Mouse (Mus musculus) liver, embryonic 11.5 days (tissue): ENCODE results near the gene Qrfpr. TPM values are rescaled to one million over a fixed set of nuclear protein-coding genes. Genes with fewer than 3 reads are reported as not detected.

Experiments
- ATAC-seq: fragments of 200-750 bp; cut with Nextera tagmentation; replicated peaks from 2 replicates; pipeline ENCODE4 v1.8.0; 2017; ENCODE audit warnings: moderate number of reproducible peaks, mild to moderate bottlenecking, moderate TSS enrichment, moderate library complexity; ENCODE audit not compliant: low FRiP score
- DNase-seq: peaks from one replicate; pipeline ENCODE4 v3.0.0-alpha.2; 2017; ENCODE audit warnings: low spot score
- H3K27ac ChIP-seq: fragments of 300-500 bp; sonication (generic); 2 replicates; pipeline ENCODE4 v1.5.1; 2014; ENCODE audit warnings: mild to moderate bottlenecking, low read depth, low read length, control low read depth
- H3K27me3 ChIP-seq: fragments of 300-500 bp; sonication (generic); replicated peaks from 2 replicates; pipeline ENCODE4 v1.6.1; 2014; ENCODE audit warnings: low read length, mixed read lengths; ENCODE audit not compliant: control insufficient read depth, insufficient read depth
- H3K36me3 ChIP-seq: fragments of 300-500 bp; sonication (generic); 2 replicates; pipeline ENCODE4 v1.6.1; 2014; ENCODE audit warnings: mild to moderate bottlenecking, low read length, moderate library complexity, mixed read lengths; ENCODE audit not compliant: control insufficient read depth, insufficient read depth
- H3K4me1 ChIP-seq: fragments of 300-500 bp; sonication (generic); replicated peaks from 2 replicates; pipeline ENCODE4 v1.6.1; 2014; ENCODE audit warnings: low read length, mixed read lengths; ENCODE audit not compliant: control insufficient read depth, insufficient read depth
- H3K4me2 ChIP-seq: fragments of 300-500 bp; sonication (generic); 2 replicates; pipeline ENCODE4 v1.6.1; 2014; ENCODE audit warnings: mild to moderate bottlenecking, control low read depth, moderate library complexity
- H3K4me3 ChIP-seq: fragments of 300-500 bp; sonication (generic); 2 replicates; pipeline ENCODE4 v1.5.1; 2014; ENCODE audit warnings: low read depth, low read length, control low read depth
- H3K9ac ChIP-seq: fragments of 300-500 bp; sonication (generic); 2 replicates; pipeline ENCODE4 v1.6.1; 2014; ENCODE audit warnings: low read depth, low read length, control low read depth
- H3K9me3 ChIP-seq: fragments of 300-500 bp; sonication (generic); 2 replicates; pipeline ENCODE4 v1.6.1; 2016; ENCODE audit warnings: low read length, inconsistent platforms, mixed read lengths; ENCODE audit not compliant: control insufficient read depth
- WGBS: fragments of 180-500 bp; shearing (Covaris S2); extraction: QIAGEN DNeasy Blood & Tissue Kit; methylation state at CpG from one replicate; pipeline ENCODE4 v1.1.7; 2014; 5-methylcytosine and 5-hydroxymethylcytosine counted together
- polyA plus RNA-seq: library from polyadenylated mRNA; unstranded; fragments of >200 nt; fragmentation: Nextera tagmentation; extraction: Ambion mirVana; gene quantifications from 2 replicates; pipeline ENCODE4 v1.2.1, GENCODE M21; 2014

Gene Qrfpr
- polyA plus RNA-seq, 1 experiment from 2014 or later = not detected

DNA sequence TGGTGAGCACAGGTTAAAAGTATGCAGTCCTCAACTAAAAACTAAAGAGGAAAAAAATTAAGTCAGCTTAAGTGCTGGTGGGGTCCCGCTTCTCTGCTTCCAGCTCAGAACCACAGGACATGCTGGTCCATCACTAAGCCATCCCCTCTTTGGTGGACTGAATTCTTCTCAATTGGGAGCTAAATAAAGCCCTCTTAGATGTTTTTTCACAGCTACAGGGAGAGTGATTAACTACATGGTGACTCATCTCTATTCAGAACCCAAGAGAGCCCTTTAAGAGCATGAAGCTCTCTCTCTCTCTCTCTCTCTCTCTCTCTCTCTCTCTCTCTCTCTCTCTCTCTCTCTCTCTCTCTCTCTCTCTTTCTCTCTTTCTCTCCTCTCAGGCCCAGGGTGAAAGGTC lies 50.8 kb downstream of the Qrfpr start:
- Histone ChIP-seq H3K4me1 (no peaks in the 10 kb centered on the region), H3K27me3 (no peaks in the 10 kb centered on the region), H3K9ac (no peak overlapping the region), H3K4me3 (no peak overlapping the region), H3K9me3 (no peaks in the 10 kb centered on the region), H3K27ac (no peak overlapping the region), H3K36me3 (peaks cover 9% of the 10 kb centered on the region; the same call in 1 of the 2 replicates), H3K4me2 (no peak overlapping the region)
- ATAC-seq = no peak
- DNase-seq = no peak
- 95% methylated on average over 1 of the region's 1 CpGs for WGBS

DNA sequence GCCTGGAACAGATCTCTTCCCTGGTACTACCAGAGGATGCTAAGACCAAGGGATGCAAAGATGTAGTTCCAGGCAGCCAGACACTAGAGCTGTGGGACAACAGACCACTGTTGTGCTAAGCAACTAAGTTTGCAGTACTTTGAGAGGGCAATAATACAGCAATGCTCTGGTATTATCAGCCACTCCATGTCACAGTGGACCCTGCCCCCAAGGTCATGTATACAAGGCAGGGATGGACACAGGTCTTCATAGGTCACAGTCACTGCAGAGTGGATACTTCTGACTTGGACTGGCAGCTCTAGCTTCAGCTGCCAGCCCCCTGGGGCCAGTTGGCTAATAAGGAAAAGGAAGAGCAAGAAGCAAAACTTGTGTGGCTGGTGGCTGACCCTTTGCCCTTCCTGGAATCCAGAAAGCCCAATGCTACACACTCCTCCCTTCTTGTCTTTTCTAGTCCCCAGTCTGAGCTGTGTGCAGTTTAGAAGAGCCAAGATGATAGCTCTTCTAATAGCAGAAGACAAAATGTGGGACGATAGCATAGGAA lies 51.4 kb downstream of the Qrfpr start:
- Histone ChIP-seq H3K4me2 (no peak overlapping the region), H3K27ac (no peak overlapping the region), H3K27me3 (no peaks in the 10 kb centered on the region), H3K36me3 (peaks cover 13% of the 10 kb centered on the region), H3K9ac (no peak overlapping the region), H3K9me3 (peaks cover 2% of the 10 kb centered on the region), H3K4me1 (no peaks in the 10 kb centered on the region), H3K4me3 (no peak overlapping the region)
- DNase-seq = no peak
- ATAC-seq = no peak
- WGBS = 74% methylated on average over 1 of the region's 1 CpGs

DNA sequence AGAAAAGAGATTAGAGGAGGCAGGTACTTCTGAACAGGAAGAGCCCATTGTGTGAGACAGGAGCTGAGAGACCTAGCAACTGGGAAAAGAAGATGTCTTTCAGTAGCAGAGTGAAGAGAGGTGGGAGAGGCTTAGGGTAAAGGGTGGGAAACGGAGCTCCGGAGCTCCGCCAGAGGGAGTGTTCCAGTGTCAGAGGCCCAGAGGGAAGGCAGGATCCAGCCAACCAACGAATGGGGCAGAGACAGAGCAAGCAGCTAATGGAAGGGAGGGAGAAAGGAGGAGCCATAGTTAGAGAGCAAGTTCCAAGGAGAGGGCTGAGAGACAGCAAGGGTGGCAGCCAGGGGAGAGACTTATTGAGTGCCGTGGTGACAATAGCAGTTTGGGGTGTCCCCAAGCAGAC lies 66.8 kb downstream of the Qrfpr start:
- H3K4me1 ChIP-seq = peaks cover 4% of the 10 kb centered on the region
- no peak overlapping the region for H3K4me2 ChIP-seq
- no peak overlapping the region for H3K27ac ChIP-seq
- DNase-seq (no peak), ATAC-seq (no peak)
- no peaks in the 10 kb centered on the region; the same call in 1 of the 2 replicates for H3K9me3 ChIP-seq
- no peaks in the 10 kb centered on the region for H3K27me3 ChIP-seq
- no peak overlapping the region for H3K4me3 ChIP-seq
- WGBS = 39% methylated on average over 5 of the region's 5 CpGs
- H3K9ac ChIP-seq = no peak overlapping the region
- peaks cover 8% of the 10 kb centered on the region for H3K36me3 ChIP-seq

DNA sequence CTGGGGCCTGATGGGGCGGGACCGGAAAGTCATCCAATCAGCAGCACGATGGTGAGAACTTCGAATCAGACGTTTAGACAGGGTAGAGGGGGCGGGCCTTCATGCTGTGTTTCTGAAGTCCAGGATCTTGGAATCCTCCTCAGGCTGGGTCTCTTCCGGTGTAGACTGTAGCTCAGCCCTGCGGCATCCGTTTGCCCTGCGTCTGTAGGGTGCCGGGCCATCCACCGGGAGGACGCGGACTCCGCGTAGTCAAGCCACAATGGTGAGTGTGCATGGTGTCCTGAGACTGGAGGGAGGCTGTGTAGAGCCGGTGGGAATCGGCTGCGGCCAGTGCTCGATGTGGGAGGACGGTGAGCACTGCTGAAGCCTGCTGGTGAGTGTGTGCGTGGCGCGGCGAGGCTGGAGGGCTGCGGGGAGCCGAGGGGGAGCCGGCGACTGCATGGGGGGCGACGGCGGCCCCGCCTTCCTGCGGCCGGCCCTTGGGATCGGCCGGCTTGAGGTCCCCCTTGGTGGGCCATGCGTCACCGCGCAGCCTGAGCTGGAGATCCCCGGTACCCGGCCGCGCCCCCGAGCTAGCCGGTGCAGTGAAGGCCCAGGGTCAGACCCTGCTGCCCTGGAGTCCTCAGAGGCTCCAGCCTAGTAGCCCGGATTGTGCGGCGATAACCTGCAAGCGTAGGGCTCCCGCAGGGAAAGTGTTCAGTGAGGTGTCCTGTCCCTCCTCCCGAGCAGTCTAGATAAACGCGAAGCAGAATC lies 71.0 kb downstream of the Qrfpr start, which contains the start of gene D3Ertd254e:
TSS of gene D3Ertd254e (plus strand) at position 84 of the 753 bp plus-strand sequence.
- Histone ChIP-seq H3K36me3 (no peaks in the 10 kb centered on the region), H3K27me3 (no peaks in the 10 kb centered on the region), H3K27ac (peak within 1 kb of the TSS; percentile 67), H3K9ac (peak within 1 kb of the TSS; percentile 81), H3K4me1 (peaks cover 4% of the 10 kb centered on the region), H3K4me3 (peak within 1 kb of the TSS; percentile 91), H3K4me2 (peak within 1 kb of the TSS; percentile 77), H3K9me3 (no peaks in the 10 kb centered on the region)
- under 1% methylated on average over 54 of the region's 54 CpGs for WGBS
- ATAC-seq (peak; percentile 99), DNase-seq (peak; percentile 74)

DNA sequence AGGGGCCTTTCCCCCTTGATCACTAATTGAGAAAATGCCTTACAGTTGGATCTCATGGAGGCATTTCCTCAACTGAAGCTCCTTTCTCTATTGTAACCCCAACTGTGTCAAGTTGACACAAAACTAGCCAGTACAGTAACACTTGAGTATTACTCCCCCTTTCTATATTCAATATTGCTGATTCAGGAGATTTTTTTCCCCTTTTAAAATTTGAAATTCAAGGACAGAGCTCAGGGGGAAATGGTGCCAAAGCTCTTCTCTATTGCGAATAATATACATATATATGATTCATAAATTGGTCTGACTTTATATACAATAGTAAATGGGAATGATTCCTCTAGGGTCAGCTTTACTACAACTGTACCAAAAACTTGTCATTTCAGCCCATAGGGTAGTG lies 71.6 kb downstream of the Qrfpr start:
- WGBS = 6% methylated on average over 1 of the region's 1 CpGs
- no peaks in the 10 kb centered on the region for H3K9me3 ChIP-seq
- H3K9ac ChIP-seq = no peak overlapping the region
- DNase-seq = no peak
- peak overlapping the region; percentile 4; the same call in 1 of the 2 replicates for H3K4me2 ChIP-seq
- H3K27me3 ChIP-seq = no peaks in the 10 kb centered on the region
- peaks cover 4% of the 10 kb centered on the region for H3K4me1 ChIP-seq
- no peaks in the 10 kb centered on the region for H3K36me3 ChIP-seq
- ATAC-seq = no peak
- peak overlapping the region; percentile 91; the same call in 1 of the 2 replicates for H3K4me3 ChIP-seq
- H3K27ac ChIP-seq = no peak overlapping the region

DNA sequence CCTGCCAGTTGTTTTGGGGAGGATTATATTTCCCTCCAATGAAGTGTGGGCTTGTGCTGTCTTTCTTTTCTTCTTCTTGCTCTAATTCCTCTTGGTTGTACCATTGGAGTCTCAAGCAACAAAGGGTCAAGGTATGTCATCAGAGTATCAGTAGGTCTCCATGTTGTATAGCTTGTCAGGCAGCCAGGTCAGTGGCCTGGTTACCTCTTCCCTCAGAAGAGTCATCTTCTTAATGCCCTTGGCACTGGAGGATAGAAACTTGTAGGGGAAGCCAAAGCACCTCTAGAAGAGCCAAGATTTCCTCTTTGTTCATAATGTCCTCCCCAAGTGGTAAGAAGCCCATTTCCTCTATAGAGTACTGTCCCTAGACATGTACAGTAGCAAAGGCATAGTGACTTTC lies 83.1 kb downstream of the Qrfpr start:
- no peak overlapping the region for H3K9ac ChIP-seq
- H3K4me1 ChIP-seq = no peaks in the 10 kb centered on the region
- no peaks in the 10 kb centered on the region for H3K27me3 ChIP-seq
- no peak overlapping the region for H3K4me3 ChIP-seq
- no peaks in the 10 kb centered on the region for H3K36me3 ChIP-seq
- no peak overlapping the region for H3K27ac ChIP-seq
- no peaks in the 10 kb centered on the region for H3K9me3 ChIP-seq
- DNase-seq = no peak
- no peak overlapping the region for H3K4me2 ChIP-seq
- no peak for ATAC-seq

DNA sequence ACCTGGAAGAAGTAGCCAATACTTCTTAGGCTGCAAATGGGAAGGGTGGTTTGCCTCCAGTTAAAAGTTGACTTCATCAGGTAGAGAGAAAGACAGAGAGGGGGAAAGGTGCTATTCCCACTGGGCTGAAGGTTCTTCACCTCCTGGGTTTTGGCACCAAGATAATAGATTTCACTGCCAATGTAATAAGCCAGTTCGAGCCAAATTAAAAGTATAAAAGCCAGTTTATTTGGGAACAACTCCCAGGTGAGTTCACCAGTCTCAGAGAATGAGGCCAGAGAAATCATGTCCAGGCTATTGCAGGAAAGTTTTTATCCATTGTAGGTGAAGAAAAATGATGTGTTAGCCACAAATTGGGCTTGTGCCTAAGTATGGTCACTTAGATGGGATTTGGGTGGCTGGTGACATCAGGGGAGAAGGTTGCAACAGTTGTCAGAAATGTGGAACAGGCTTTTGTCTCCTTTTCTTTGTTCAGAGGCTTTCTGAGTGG lies 83.9 kb downstream of the Qrfpr start:
- Histone ChIP-seq H3K27me3 (no peaks in the 10 kb centered on the region), H3K36me3 (no peaks in the 10 kb centered on the region), H3K4me1 (no peaks in the 10 kb centered on the region), H3K9me3 (no peaks in the 10 kb centered on the region), H3K4me2 (no peak overlapping the region), H3K27ac (no peak overlapping the region), H3K9ac (no peak overlapping the region), H3K4me3 (no peak overlapping the region)
- WGBS = 84% methylated on average over 1 of the region's 1 CpGs
- DNase-seq = no peak
- no peak for ATAC-seq

DNA sequence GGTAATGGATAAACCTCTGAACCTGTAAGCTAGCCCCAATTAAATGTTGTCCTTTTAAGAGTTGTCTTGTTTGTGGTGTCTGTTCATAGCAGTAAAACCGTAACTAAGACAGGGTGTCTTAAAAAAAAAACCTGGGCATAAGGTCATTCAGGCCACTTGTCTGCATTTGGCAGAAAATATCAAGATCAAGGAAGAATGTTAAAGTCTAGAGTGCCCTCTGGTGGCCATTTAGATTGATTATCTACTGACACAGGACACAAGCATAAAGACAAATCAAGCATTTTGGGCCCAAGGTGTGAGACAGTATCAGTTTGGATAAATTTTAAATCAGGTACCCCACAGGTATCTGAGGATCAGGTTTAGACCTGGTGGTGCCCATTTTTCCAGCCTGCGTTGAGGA lies 84.6 kb downstream of the Qrfpr start:
- Histone ChIP-seq H3K27ac (no peak overlapping the region), H3K27me3 (no peaks in the 10 kb centered on the region), H3K4me2 (no peak overlapping the region), H3K36me3 (no peaks in the 10 kb centered on the region), H3K9me3 (no peaks in the 10 kb centered on the region), H3K9ac (no peak overlapping the region), H3K4me3 (no peak overlapping the region), H3K4me1 (no peaks in the 10 kb centered on the region)
- 53% methylated on average over 2 of the region's 2 CpGs for WGBS
- no peak for ATAC-seq
- DNase-seq = no peak

DNA sequence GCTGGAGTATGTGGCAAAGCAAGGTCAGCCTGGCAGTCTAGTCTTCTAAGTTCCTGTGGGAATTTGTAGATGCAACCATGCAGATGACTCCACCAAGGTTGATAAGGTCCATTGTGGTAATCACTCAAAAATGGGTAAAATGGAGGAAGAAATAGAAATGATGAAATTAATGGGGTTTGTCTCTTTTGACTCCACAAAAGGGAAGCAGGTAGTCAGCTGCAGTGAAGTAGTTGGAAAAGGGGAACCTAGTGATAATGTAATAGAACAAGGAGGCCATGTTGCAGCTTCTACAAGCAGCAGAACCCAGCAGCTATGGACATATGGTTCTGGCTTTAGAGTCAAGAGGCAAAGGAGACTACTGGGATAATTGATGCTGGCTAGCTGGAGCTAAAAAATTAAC lies 86.0 kb downstream of the Qrfpr start:
- Histone ChIP-seq H3K4me3 (no peak overlapping the region), H3K27me3 (no peaks in the 10 kb centered on the region), H3K4me2 (no peak overlapping the region), H3K36me3 (no peaks in the 10 kb centered on the region), H3K9me3 (no peaks in the 10 kb centered on the region), H3K9ac (no peak overlapping the region), H3K4me1 (no peaks in the 10 kb centered on the region), H3K27ac (no peak overlapping the region)
- no peak for ATAC-seq
- DNase-seq = no peak
